Mouse (Mus musculus): Measurements from ENCODE around the gene Erbin. TPM values are rescaled to one million over a fixed set of nuclear protein-coding genes. Genes with fewer than 3 reads are reported as not detected.
A peak's percentile ranks its signal among the peaks of the same experiment; 100 is the strongest.

Gene Erbin
- polyA plus RNA-seq, 1 experiment from 2014 or later: 9.2 TPM

DNA sequence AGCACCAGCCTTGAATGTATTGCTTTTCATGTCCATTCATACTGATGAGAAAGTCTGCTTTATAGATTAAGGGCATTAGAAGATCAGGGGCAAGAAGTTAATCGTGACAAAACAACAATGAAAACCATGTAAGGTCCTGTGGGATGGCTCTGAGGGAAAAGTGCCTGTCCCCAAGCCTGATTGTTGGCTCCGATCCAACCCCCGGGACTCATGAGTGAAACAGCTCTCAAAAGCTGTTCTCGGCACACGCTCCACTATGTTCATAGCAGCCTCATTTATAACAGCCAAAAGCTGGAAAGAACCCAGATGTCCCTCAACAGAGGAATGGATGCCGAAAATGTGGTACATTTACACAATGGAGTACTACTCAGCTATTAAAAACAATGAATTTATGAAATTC is 4.3 kb upstream of the Erbin start:
- no peaks in the 10 kb centered on the region for H3K9me3 ChIP-seq (replicated peaks)
- H3K36me3 ChIP-seq: no peaks in the 10 kb centered on the region
- H3K9ac ChIP-seq: no peak overlapping the region
- no peak overlapping the region for H3K4me2 ChIP-seq
- H3K27me3 ChIP-seq (replicated peaks): peaks cover 29% of the 10 kb centered on the region
- no peak for ATAC-seq
- H3K27ac ChIP-seq: no peak overlapping the region
- H3K4me3 ChIP-seq: no peak overlapping the region
- whole genome bisulfite sequencing (ENCODE audit: insufficient replicate concordance): 77% methylated on average over 6 of the region's 6 CpGs
- H3K4me1 ChIP-seq: peaks cover 6% of the 10 kb centered on the region; the same call in 1 of the 2 replicates

- Histone ChIP-seq H3K4me3 (no peak overlapping the region), H3K27me3 (replicated peaks) (peaks cover 29% of the 10 kb centered on the region), H3K4me1 (peaks cover 8% of the 10 kb centered on the region; the same call in 1 of the 2 replicates), H3K9me3 (replicated peaks) (no peaks in the 10 kb centered on the region), H3K9ac (no peak overlapping the region), H3K27ac (no peak overlapping the region), H3K4me2 (no peak overlapping the region), H3K36me3 (no peaks in the 10 kb centered on the region)
- WGBS (ENCODE audit: insufficient replicate concordance): 73% methylated on average over 6 of the region's 6 CpGs
- ATAC-seq: no peak
Measured at GRCm38 (mm10) chr13:103923402-103924065, 3.2 kb upstream of the Erbin start.

DNA sequence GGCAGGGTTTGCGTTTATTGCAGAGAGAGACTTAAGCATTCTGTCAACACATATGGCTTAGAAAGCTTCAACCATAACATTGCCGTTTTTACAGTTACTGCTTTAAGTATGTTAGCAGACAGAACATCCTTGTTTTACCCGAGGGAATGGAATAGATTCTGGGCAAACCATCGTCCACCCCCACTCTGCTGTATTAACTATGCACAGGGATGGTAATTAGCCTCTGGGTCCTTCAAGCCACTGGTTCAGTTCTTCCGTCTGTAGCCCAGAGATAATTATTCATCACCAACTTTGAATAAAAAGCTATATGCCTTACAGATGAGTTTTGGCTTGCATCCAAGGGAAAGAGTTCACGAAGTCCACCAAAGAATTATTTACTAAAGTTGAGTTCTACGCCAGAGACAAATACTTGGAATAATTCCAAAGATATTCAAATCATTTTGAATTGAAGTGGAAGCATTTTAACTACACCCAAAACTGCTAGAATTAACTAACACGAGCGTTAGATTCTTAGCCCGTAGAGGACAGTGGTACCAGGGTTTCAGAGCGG is 1.6 kb upstream of the Erbin start:
- Histone ChIP-seq H3K27ac (peak overlapping the region; percentile 96), H3K27me3 (replicated peaks) (peaks cover 29% of the 10 kb centered on the region), H3K36me3 (no peaks in the 10 kb centered on the region), H3K4me1 (peaks cover 18% of the 10 kb centered on the region), H3K4me2 (peak overlapping the region; percentile 91), H3K4me3 (peak overlapping the region; percentile 90), H3K9ac (peak overlapping the region; percentile 93), H3K9me3 (replicated peaks) (no peaks in the 10 kb centered on the region)
- no peak for ATAC-seq
- 31% methylated on average over 11 of the region's 11 CpGs for WGBS (ENCODE audit: insufficient replicate concordance)

DNA sequence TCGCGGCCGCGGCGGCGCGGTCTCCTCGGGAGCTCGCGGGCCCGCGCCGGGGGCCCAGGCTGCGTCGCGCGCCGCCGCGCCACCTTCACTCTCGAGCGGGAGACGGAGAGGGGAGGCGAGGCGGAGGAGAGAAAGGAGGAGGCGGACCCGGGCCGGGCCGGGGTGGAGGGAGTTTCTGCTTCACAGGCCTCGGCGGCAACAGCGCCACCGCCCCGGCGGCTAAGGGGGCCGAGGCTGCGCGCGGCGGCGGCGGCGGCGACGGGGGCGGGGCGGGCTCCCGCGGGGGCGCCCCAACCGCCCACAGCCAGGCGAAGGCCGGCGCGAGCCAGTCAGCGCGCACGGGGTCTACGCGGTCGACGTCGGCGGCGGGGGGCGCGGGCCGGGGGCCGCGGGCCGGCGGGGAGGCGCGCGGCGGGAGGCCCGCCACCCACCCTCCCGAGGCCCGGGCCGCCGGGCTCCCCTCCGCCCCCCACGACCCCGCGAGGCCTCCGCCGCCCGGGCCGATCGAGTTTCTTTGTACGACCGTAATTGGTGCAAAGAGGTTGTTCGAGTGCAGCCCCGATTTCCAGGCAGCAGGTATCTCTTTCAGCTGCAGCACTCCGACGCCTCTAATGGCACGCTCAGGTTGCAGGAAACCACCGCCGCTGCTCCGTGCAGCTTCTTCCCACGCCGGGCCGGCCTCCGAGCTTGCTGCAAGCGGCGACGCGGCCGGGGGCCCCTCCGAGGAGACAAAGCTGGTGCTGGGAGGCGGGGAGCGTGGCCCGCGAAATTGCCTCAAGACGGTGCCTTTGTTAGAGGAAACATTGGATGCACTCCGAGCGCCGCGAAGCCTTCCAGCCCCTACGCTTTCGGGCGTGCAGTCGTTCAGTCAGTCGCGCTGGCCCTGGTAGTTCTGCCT is 868 bp upstream of the Erbin start:
- Histone ChIP-seq H3K36me3 (no peaks in the 10 kb centered on the region), H3K4me3 (peak overlapping the region; percentile 90), H3K27me3 (replicated peaks) (peaks cover 29% of the 10 kb centered on the region), H3K4me2 (peak overlapping the region; percentile 91), H3K4me1 (peaks cover 19% of the 10 kb centered on the region), H3K9ac (peak overlapping the region; percentile 93), H3K9me3 (replicated peaks) (no peaks in the 10 kb centered on the region), H3K27ac (peak overlapping the region; percentile 96)
- under 1% methylated on average over 93 of the region's 125 CpGs for WGBS (ENCODE audit: insufficient replicate concordance)
- ATAC-seq: peak; percentile 86

DNA sequence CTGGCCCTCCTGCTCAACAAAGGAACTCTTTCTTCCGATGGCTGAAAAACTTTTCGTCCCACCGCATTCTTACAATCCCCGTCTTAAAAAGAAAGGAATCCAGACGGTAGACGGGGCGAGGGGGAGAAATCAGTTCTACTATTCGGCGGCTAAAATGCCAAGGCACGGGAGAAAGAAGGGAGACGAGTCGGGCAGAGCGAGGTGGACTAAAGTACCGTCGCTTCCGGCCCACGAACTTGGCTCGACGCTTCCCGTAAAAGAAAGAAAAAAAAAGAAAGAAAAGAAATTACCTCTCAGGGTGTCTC is 406 bp downstream of the Erbin start:
- under 1% methylated on average over 20 of the region's 20 CpGs for WGBS (ENCODE audit: insufficient replicate concordance)
- peak overlapping the region; percentile 96 for H3K27ac ChIP-seq
- H3K4me2 ChIP-seq: peak overlapping the region; percentile 91
- peak overlapping the region; percentile 93 for H3K9ac ChIP-seq
- H3K9me3 ChIP-seq (replicated peaks): no peaks in the 10 kb centered on the region
- ATAC-seq: peak; percentile 1; the same call in 1 of the 2 replicates
- H3K36me3 ChIP-seq: no peaks in the 10 kb centered on the region
- peak overlapping the region; percentile 90 for H3K4me3 ChIP-seq
- H3K27me3 ChIP-seq (replicated peaks): peaks cover 29% of the 10 kb centered on the region
- peaks cover 21% of the 10 kb centered on the region for H3K4me1 ChIP-seq

DNA sequence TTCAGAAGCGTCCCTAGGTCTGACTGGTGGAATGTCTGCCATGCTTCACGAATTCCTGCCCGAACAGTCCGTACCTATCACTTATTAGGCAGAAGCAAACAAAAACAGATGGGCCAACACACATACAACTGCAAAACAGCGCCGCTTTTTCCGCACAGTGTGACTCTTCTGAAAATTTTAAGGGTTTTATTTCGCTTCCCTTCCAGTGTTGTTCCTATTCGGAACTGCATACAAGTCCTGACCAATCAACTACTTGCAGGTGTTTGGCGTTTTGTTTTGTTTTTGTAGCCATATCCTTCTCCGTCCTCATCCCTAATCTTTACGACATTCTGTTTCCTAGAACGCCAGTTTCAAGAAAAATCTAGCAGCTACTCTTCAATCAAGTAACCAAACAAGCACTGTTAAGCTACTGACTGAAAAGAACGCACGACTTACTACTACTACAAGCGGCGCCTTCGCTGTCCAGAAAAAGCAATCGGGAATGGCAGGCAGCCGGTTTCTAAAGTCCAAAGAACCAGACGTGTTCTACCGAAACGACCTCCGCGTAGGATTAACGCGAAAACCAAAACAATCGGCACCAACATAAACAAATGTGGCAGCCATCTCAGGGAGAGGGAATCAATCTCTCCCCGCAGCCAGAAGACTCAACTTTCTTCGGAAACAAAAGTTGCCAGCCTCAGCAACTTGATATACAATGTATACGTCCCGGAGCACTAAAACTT is 919 bp downstream of the Erbin start:
- Histone ChIP-seq H3K27me3 (replicated peaks) (peaks cover 29% of the 10 kb centered on the region), H3K4me2 (peak overlapping the region; percentile 91), H3K9me3 (replicated peaks) (no peaks in the 10 kb centered on the region), H3K9ac (peak overlapping the region; percentile 93), H3K27ac (peak overlapping the region; percentile 96), H3K36me3 (no peaks in the 10 kb centered on the region), H3K4me1 (peaks cover 22% of the 10 kb centered on the region), H3K4me3 (peak overlapping the region; percentile 90)
- peak; percentile 11; the same call in 1 of the 2 replicates for ATAC-seq
- WGBS (ENCODE audit: insufficient replicate concordance): under 1% methylated on average over 32 of the region's 32 CpGs

DNA sequence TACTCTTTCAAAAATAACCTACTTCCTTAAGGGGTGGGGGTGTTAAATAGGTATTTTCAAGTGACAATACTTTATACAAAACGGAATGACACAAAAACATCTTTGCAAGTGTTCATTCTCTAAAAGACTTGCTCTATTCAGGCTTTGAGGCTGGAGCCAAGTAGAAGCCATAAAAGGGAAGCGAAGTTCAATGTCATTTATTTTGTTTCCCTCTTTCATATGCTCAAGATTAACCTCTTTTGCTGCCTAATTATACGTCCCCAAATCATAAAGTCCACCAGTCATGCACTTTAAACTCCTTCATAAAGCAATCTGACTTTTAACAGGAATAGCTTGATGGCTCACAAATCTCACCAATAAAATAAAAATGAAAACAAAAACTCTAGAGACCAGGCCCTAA is 1.9 kb downstream of the Erbin start:
- H3K27me3 ChIP-seq (replicated peaks): peaks cover 23% of the 10 kb centered on the region
- no peak for ATAC-seq
- H3K4me1 ChIP-seq: peaks cover 30% of the 10 kb centered on the region
- H3K4me2 ChIP-seq: peak overlapping the region; percentile 91
- no peaks in the 10 kb centered on the region for H3K9me3 ChIP-seq (replicated peaks)
- peak overlapping the region; percentile 93 for H3K9ac ChIP-seq
- no peak overlapping the region for H3K27ac ChIP-seq
- no peaks in the 10 kb centered on the region for H3K36me3 ChIP-seq
- WGBS (ENCODE audit: insufficient replicate concordance): 39% methylated on average over 3 of the region's 3 CpGs
- peak overlapping the region; percentile 90 for H3K4me3 ChIP-seq

DNA sequence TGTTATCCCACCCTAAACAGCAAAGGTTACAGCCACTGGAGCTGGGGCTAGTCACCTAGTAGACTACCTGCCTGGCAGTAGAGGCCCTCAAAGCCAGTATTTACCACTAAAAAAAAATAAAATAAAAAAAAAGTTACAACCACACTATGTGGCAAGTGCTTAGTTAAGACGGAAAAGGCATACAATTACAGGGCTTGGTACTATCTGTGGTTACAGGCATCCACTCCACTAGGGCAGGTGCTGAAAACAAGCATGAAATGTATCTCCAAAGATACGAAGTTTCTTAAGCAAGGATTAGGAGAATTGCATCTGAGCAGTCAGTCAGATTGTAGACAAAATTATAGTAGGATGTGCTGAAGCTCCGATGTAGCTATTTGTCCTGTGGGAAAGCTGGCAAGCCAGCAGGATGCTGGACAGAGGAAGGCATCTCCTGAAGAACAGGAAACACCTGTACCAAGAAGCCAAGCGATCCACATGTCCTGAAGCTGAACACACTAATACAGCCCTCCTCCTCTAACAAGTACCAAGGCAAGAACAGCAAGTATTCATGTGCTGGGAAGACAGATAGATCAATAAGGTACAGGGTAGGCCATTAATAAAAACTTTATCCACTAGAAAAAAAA is 6.1 kb downstream of the Erbin start:
- WGBS (ENCODE audit: insufficient replicate concordance): 55% methylated on average over 4 of the region's 4 CpGs

GRCm38 (mm10) chr13:103912351-103912750 is 8.0 kb downstream of the Erbin start:
- H3K36me3 ChIP-seq: no peaks in the 10 kb centered on the region
- no peak overlapping the region for H3K9ac ChIP-seq
- H3K4me2 ChIP-seq: no peak overlapping the region
- WGBS (ENCODE audit: insufficient replicate concordance): 76% methylated on average over 3 of the region's 3 CpGs
- peaks cover 36% of the 10 kb centered on the region for H3K4me1 ChIP-seq
- no peak for ATAC-seq
- no peaks in the 10 kb centered on the region for H3K27me3 ChIP-seq (replicated peaks)
- no peaks in the 10 kb centered on the region for H3K9me3 ChIP-seq (replicated peaks)
- no peak overlapping the region for H3K27ac ChIP-seq
- no peak overlapping the region for H3K4me3 ChIP-seq

More for the DNA sequence above, 6.1 kb downstream of the Erbin start:
- Histone ChIP-seq H3K9ac (no peak overlapping the region), H3K27me3 (replicated peaks) (no peaks in the 10 kb centered on the region), H3K36me3 (no peaks in the 10 kb centered on the region), H3K9me3 (replicated peaks) (no peaks in the 10 kb centered on the region), H3K4me1 (peaks cover 45% of the 10 kb centered on the region), H3K4me2 (no peak overlapping the region), H3K4me3 (no peak overlapping the region), H3K27ac (no peak overlapping the region)
- no peak for ATAC-seq

- H3K4me2 ChIP-seq: no peak overlapping the region
Measured at GRCm38 (mm10) chr13:103910598-103910997, 9.7 kb downstream of the Erbin start.

DNA sequence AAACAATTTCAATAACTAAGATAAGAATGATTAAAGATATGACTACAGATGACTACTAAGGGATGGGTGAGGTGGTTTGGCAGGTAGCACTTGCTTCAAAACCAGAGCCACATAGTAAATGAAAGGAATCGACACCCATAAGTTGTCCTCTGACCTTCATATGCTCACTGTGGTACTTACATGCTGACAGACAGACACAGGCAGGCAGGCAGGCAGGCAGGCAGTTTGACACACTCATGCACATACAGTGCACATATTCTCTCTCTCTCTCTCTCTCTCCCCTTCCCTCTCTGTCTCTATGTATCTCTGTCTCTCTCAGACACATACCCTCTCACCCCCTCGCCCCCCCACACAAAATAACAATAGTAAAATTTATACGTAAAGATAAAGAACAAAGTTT is 10.4 kb downstream of the Erbin start:
- Histone ChIP-seq H3K4me1 (peaks cover 30% of the 10 kb centered on the region), H3K4me3 (no peak overlapping the region), H3K36me3 (no peaks in the 10 kb centered on the region), H3K27ac (no peak overlapping the region), H3K4me2 (no peak overlapping the region), H3K9ac (no peak overlapping the region), H3K27me3 (replicated peaks) (no peaks in the 10 kb centered on the region), H3K9me3 (replicated peaks) (no peaks in the 10 kb centered on the region)
- no peak for ATAC-seq
- WGBS (ENCODE audit: insufficient replicate concordance): 71% methylated on average over 3 of the region's 3 CpGs

More at GRCm38 (mm10) chr13:103910598-103910997, 9.7 kb downstream of the Erbin start:
- no peaks in the 10 kb centered on the region for H3K36me3 ChIP-seq
- H3K27me3 ChIP-seq (replicated peaks): no peaks in the 10 kb centered on the region
- WGBS (ENCODE audit: insufficient replicate concordance): 78% methylated on average over 1 of the region's 1 CpGs
- no peak overlapping the region for H3K4me3 ChIP-seq
- H3K9me3 ChIP-seq (replicated peaks): no peaks in the 10 kb centered on the region
- no peak overlapping the region for H3K27ac ChIP-seq
- H3K9ac ChIP-seq: no peak overlapping the region
- no peak for ATAC-seq
- peaks cover 30% of the 10 kb centered on the region for H3K4me1 ChIP-seq

Measured in liver, embryonic 12.5 days (tissue).